ENCODE assay signal across 15 mouse cellular contexts in genomic region chr15:86582240-86583090, GRCm38 (mm10).
DNase-seq lines count a peak whose midpoint lies in the region; ATAC-seq and TF ChIP-seq lines count a peak whose summit lies in the region.
"Had no signal": no experiment of that assay in that cellular context is flagged by ENCODE, and none has a peak within 500 bp of the region (broad histone marks: within the 10 kb centered on the region; RNA-seq: fewer than 3 reads in every experiment).

No protein-coding gene starts in this region.

- TF ChIP-seq EP300 in heart, postnatal 0 days (IDR thresholded peaks at IDR 0.05; ENCODE audit: low read depth), result no peak

- no peak overlapping the region for H3K9ac ChIP-seq in heart, postnatal 0 days (replicated peaks; ENCODE audit: low read depth, low read length)
- H3K9ac ChIP-seq in intestine, postnatal 0 days (ENCODE audit: low read depth, low read length), result no peak overlapping the region
- H3K9ac ChIP-seq: forebrain, postnatal 0 days; hindbrain, embryonic 13.5 days; liver, embryonic 15.5 days had no signal

- H3K36me3 ChIP-seq in heart, postnatal 0 days (replicated peaks; ENCODE audit: control insufficient read depth, insufficient read depth, low read length), result no peaks in the 10 kb centered on the region
- no peaks in the 10 kb centered on the region for H3K36me3 ChIP-seq in intestine, postnatal 0 days (ENCODE audit: control insufficient read depth, insufficient read depth)
- H3K36me3 ChIP-seq: G1E; hindbrain, embryonic 13.5 days; liver, embryonic 15.5 days had no signal

- 0 out of 2 replicates have a peak, but pooled peaks cover 4% of the 10 kb centered on the region for H3K27me3 ChIP-seq in heart, postnatal 0 days (ENCODE audit: control insufficient read depth, insufficient read depth, low read length)
- no peaks in the 10 kb centered on the region for H3K27me3 ChIP-seq in intestine, postnatal 0 days (replicated peaks; ENCODE audit: control insufficient read depth, insufficient read depth, low read length)
- H3K27me3 ChIP-seq: hindbrain, embryonic 13.5 days; liver, embryonic 15.5 days had no signal

- H3K4me1 ChIP-seq in heart, postnatal 0 days (ENCODE audit: control insufficient read depth, insufficient read depth), result no peaks in the 10 kb centered on the region
- no peaks in the 10 kb centered on the region for H3K4me1 ChIP-seq in intestine, postnatal 0 days (replicated peaks; ENCODE audit: control insufficient read depth, insufficient read depth, low read length)
- H3K4me1 ChIP-seq: hindbrain, embryonic 13.5 days; liver, embryonic 15.5 days had no signal

- no peak overlapping the region for H3K4me3 ChIP-seq in gastrocnemius, adult 2 months
- H3K4me3 ChIP-seq in heart, postnatal 0 days (ENCODE audit: low read depth, low read length), result no peak overlapping the region
- no peak overlapping the region for H3K4me3 ChIP-seq in intestine, postnatal 0 days (ENCODE audit: low read depth, low read length)
- H3K4me3 ChIP-seq: hindbrain, embryonic 13.5 days; liver, embryonic 15.5 days; myocyte had no signal

- no peak overlapping the region for H3K27ac ChIP-seq in gastrocnemius, adult 2 months
- H3K27ac ChIP-seq in heart, postnatal 0 days (ENCODE audit: low read depth), result no peak overlapping the region
- no peak overlapping the region for H3K27ac ChIP-seq in intestine, postnatal 0 days (ENCODE audit: low read depth, low read length)
- H3K27ac ChIP-seq: hindbrain, embryonic 13.5 days; liver, embryonic 15.5 days had no signal

- peak; percentile 64 for ATAC-seq in cerebellum, adult (ENCODE audit: insufficient number of reproducible peaks, low FRiP score, low TSS enrichment)
- peak; percentile 27; the same call in 1 of the 2 replicates for ATAC-seq in heart, postnatal 0 days (ENCODE audit: insufficient read depth, low read depth)
- no peak for ATAC-seq in intestine, postnatal 0 days
- ATAC-seq: forebrain, postnatal 0 days had no signal

- DNase-seq in gastrocnemius, adult 2 months, result peak; percentile 40
- no peak for DNase-seq in gastrocnemius, adult 8-10 months (ENCODE audit: low spot score in 2 of 2)
- DNase-seq in cerebellum, adult 9-11 months, result peak; percentile 63
- DNase-seq in heart, postnatal 0 days (ENCODE audit: low spot score), result no peak
- DNase-seq in neural tube, embryonic 10.5 days (ENCODE audit: extremely low spot score, low spot score), result no peak
- no peak for DNase-seq in kidney, postnatal 14 days
- DNase-seq: forebrain, postnatal 0 days; kidney, adult 11 months; layer of hippocampus, postnatal 36 days had no signal

- no peak overlapping the region for H3K4me2 ChIP-seq in heart, postnatal 0 days (ENCODE audit: low read depth, low read length)
- no peak overlapping the region for H3K4me2 ChIP-seq in intestine, postnatal 0 days (replicated peaks; ENCODE audit: low read depth)
- H3K4me2 ChIP-seq: hindbrain, embryonic 13.5 days; liver, embryonic 15.5 days had no signal

- no peak for TF ChIP-seq CTCF in gastrocnemius, adult 2 months (IDR thresholded peaks at IDR 0.05)
- no peak for TF ChIP-seq CTCF in heart, postnatal 0 days (IDR thresholded peaks at IDR 0.05; ENCODE audit: low read depth)
- no peak for TF ChIP-seq CTCF in intestine, postnatal 0 days (IDR thresholded peaks at IDR 0.05; ENCODE audit: low read depth)

- no peaks in the 10 kb centered on the region for H3K9me3 ChIP-seq in heart, postnatal 0 days (replicated peaks; ENCODE audit: control insufficient read depth, low read length)
- H3K9me3 ChIP-seq in intestine, postnatal 0 days (ENCODE audit: control insufficient read depth), result no peaks in the 10 kb centered on the region
- H3K9me3 ChIP-seq: hindbrain, embryonic 13.5 days; liver, embryonic 15.5 days had no signal

- intact Hi-C loops in gastrocnemius, adult 2 months (cut with DNase I), result no loop called here

- 57% methylated on average over 7 of the region's 7 CpGs for WGBS in heart, postnatal 0 days
- WGBS in intestine, postnatal 0 days, result 71% methylated on average over 7 of the region's 7 CpGs

Comparison
In these comparisons a context has a peak if more than half of its experiments do, and no peak if none do; other contexts are left out.
1. DNase-seq: peak in gastrocnemius, adult 2 months (single experiment) and cerebellum, adult 9-11 months (single experiment); none in gastrocnemius, adult 8-10 months (0 of 2), heart, postnatal 0 days (single experiment), neural tube, embryonic 10.5 days (single experiment) and kidney, postnatal 14 days (single experiment).